Mouse (Mus musculus): ENCODE measurements at regions not wholly inside any gene's neighbourhood (a gene's known extent, or its start where the extent isn't known, plus 50 kb on each side); places are given as distances from the start of the nearest gene placed in this dataset.

DNA sequence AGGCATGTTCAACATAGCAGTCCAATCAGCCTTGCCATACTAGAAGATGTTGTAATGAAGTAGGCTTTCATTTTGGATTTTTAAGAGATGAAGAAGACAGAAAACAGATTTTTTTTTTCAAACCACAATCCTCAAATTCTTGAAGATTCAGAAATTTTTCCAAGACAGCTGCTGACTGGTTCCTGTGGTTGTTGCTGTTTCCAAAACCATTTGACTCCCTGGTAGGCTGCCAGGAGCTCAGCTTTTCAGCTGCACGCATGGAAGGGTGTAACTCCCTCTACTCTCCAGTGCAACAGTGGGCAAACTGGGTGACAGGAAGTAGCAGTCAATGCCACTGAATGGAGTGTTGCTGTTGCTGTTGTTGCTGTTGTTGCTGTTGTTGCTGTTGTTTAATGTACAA, 72.4 kb upstream of the Tsc22d2 start:
- TF ChIP-seq POLR2A (IDR thresholded peaks at IDR 0.05; ENCODE audit: insufficient read length, low read depth) (no peak), MAX (IDR thresholded peaks at IDR 0.05; ENCODE audit: low read depth) (no peak), POLR2AphosphoS2 (IDR thresholded peaks at IDR 0.05; ENCODE audit: insufficient read length, low read depth) (no peak), CEBPB (IDR thresholded peaks at IDR 0.05; ENCODE audit: insufficient read depth, poor library complexity, severe bottlenecking) (no peak), MYOD1 (IDR thresholded peaks at IDR 0.05; ENCODE audit: control insufficient read depth in 1 of 3, insufficient read length in 2 of 3, low read depth in 2 of 3) (peak in 1 of 3 experiments; percentile 61), USF1 (IDR thresholded peaks at IDR 0.05; ENCODE audit: low read depth) (no peak), E2F4 (IDR thresholded peaks at IDR 0.05; ENCODE audit: insufficient read depth) (no peak)
